Mouse (Mus musculus): ENCODE measurements around the gene Smad3. TPM values are rescaled to one million over a fixed set of nuclear protein-coding genes. Genes with fewer than 3 reads are reported as not detected.

Smad3 gene
- polyA plus RNA-seq, 1 experiment, result 6.3 TPM

DNA sequence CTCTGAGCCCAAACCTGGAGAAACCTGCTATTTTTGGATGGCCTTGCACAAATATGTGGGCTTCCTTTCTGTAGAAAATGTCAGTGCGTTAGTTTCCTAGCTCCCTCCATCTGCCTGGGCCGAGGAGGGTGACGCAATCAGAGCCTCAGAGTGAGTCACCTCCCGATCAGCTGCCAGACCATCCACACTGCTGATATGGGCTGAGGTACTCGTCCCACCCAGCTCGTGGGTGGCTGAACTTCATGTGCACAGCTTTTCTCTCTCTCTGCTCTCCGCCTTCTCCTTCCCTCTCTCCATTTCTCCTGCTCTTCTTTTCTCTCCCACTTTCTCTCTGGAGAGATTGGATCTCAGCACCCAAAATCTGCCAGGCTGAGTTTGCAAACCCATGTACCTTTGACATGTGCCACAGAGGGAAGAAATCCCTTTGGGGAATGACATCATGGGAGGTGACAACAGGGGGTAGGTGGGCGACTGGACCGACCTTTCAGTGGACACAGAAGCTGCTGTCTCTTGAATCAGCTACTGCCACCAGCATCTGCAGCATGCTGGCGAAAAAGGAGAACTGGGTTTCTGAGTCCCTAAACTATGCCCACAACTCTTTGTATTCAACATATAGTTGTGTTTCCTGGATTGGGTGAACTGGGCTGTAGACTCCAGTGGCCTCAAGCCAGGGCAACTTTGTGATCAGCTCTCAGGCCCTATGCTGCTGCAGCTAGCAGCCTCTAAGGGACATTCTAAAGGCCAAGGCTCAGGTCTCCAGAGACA, 36.1 kb upstream of the Smad3 start:
- Histone ChIP-seq H3K4me3 (ENCODE audit: insufficient read depth, poor library complexity, severe bottlenecking) (no peak overlapping the region), H3K27me3 (ENCODE audit: control insufficient read depth, insufficient read depth, insufficient read length) (no peaks in the 10 kb centered on the region), H3ac (ENCODE audit: control insufficient read depth, insufficient read length, low read depth) (no peak overlapping the region), H3K79me2 (ENCODE audit: control insufficient read depth, insufficient read depth) (no peaks in the 10 kb centered on the region), H3K36me3 (ENCODE audit: control insufficient read depth, insufficient read depth) (no peaks in the 10 kb centered on the region), H3K79me3 (ENCODE audit: low read depth) (no peaks in the 10 kb centered on the region)
- TF ChIP-seq USF1 (IDR thresholded peaks at IDR 0.05; ENCODE audit: low read depth) (no peak), CEBPB (IDR thresholded peaks at IDR 0.05; ENCODE audit: low read depth) (peak; percentile 97), MAX (IDR thresholded peaks at IDR 0.05) (no peak), MYOD1 (IDR thresholded peaks at IDR 0.05; ENCODE audit: control insufficient read depth, insufficient read length, low read depth) (peak; percentile 65), FOSL1 (IDR thresholded peaks at IDR 0.05; ENCODE audit: insufficient read depth, low read length, poor library complexity, severe bottlenecking) (peak; percentile 66), CTCF (IDR thresholded peaks at IDR 0.05; ENCODE audit: control insufficient read depth, insufficient read depth, insufficient read length) (no peak)

DNA sequence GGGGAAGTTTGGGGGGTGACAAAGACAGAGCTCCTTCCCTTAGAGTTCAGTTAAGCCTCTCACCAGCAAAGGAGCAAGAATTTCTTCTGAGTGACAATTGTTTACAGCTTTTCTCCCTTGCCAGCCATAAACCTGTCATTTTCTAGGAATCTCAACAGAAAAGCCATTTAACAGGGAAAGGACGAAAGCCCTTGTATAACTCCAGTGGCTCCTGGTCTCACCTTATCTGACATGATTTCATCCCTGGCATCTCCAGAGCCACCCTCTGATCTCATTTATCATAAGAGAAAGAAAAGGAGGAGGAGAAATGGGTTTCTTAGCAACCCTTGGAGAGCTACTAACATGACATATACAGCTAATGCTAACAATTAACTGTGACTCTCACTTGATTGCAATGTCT, 33.9 kb upstream of the Smad3 start:
- Histone ChIP-seq H3K36me3 (ENCODE audit: control insufficient read depth, insufficient read depth) (no peaks in the 10 kb centered on the region), H3K79me2 (ENCODE audit: control insufficient read depth, insufficient read depth) (no peaks in the 10 kb centered on the region), H3K27me3 (ENCODE audit: control insufficient read depth, insufficient read depth, insufficient read length) (no peaks in the 10 kb centered on the region), H3K79me3 (ENCODE audit: low read depth) (no peaks in the 10 kb centered on the region), H3K4me3 (ENCODE audit: insufficient read depth, poor library complexity, severe bottlenecking) (no peak overlapping the region), H3ac (ENCODE audit: control insufficient read depth, insufficient read length, low read depth) (no peak overlapping the region)
- TF ChIP-seq MYOG (IDR thresholded peaks at IDR 0.05; ENCODE audit: control insufficient read depth, extremely low read depth, insufficient read length), result no peak
- no peak for TF ChIP-seq MYOD1 (IDR thresholded peaks at IDR 0.05; ENCODE audit: control insufficient read depth, insufficient read length, low read depth)
- no peak for TF ChIP-seq CTCF (IDR thresholded peaks at IDR 0.05; ENCODE audit: control insufficient read depth, insufficient read depth, insufficient read length)
- TF ChIP-seq USF1 (IDR thresholded peaks at IDR 0.05; ENCODE audit: low read depth), result no peak
- no peak for TF ChIP-seq MAX (IDR thresholded peaks at IDR 0.05)
- no peak for TF ChIP-seq FOSL1 (IDR thresholded peaks at IDR 0.05; ENCODE audit: insufficient read depth, low read length, poor library complexity, severe bottlenecking)
- no peak for TF ChIP-seq CEBPB (IDR thresholded peaks at IDR 0.05; ENCODE audit: low read depth)

DNA sequence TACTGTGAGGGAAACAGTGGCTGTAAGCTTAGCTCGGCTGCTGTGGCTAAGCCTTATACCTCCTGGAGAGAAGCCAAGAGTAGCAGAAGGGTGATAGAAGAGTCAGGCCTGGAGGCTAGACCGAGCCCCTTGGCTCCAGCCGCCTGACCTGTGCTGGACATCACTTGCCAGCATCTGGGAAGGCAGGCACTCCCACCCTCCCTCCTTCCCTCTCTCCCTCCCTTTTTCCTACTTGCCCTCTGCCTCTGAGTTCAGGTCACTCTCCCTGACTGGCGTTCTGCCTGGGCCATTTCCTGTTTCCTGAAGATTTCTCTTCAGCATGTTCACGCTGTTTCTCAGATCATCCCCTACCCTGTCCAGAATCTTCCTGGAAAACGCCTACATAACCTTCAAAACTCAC, 33.5 kb upstream of the Smad3 start:
- Histone ChIP-seq H3K27me3 (ENCODE audit: control insufficient read depth, insufficient read depth, insufficient read length) (no peaks in the 10 kb centered on the region), H3K79me3 (ENCODE audit: low read depth) (no peaks in the 10 kb centered on the region), H3K36me3 (ENCODE audit: control insufficient read depth, insufficient read depth) (no peaks in the 10 kb centered on the region), H3ac (ENCODE audit: control insufficient read depth, insufficient read length, low read depth) (no peak overlapping the region), H3K4me3 (ENCODE audit: insufficient read depth, poor library complexity, severe bottlenecking) (no peak overlapping the region), H3K79me2 (ENCODE audit: control insufficient read depth, insufficient read depth) (no peaks in the 10 kb centered on the region)
- TF ChIP-seq USF1 (IDR thresholded peaks at IDR 0.05; ENCODE audit: low read depth) (no peak), MAX (IDR thresholded peaks at IDR 0.05) (no peak), FOSL1 (IDR thresholded peaks at IDR 0.05; ENCODE audit: insufficient read depth, low read length, poor library complexity, severe bottlenecking) (no peak), CTCF (IDR thresholded peaks at IDR 0.05; ENCODE audit: control insufficient read depth, insufficient read depth, insufficient read length) (no peak), MYOD1 (IDR thresholded peaks at IDR 0.05; ENCODE audit: control insufficient read depth, insufficient read length, low read depth) (no peak), MYOG (IDR thresholded peaks at IDR 0.05; ENCODE audit: control insufficient read depth, extremely low read depth, insufficient read length) (no peak), CEBPB (IDR thresholded peaks at IDR 0.05; ENCODE audit: low read depth) (no peak)

DNA sequence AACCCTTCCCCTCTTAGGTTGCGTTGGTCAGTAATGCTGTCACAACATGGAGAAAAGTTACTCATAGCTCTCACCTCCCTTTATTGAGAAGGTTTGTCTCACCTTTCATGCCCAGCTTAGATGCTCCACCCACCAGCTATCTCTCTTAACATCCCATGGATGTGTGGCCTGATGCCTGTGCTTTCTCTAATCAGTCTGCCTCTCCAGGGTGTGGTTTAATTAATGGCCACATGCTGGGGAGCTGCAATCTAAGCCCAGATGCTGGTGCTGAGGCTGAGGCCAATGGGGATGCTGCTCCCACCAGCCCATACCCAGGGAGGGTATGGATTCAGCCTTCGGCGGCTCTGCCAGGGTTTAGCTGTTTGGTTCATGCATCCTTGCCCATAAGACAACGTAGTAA, 32.4 kb upstream of the Smad3 start:
- TF ChIP-seq MYOG (IDR thresholded peaks at IDR 0.05; ENCODE audit: control insufficient read depth, extremely low read depth, insufficient read length) (no peak), CEBPB (IDR thresholded peaks at IDR 0.05; ENCODE audit: low read depth) (no peak), CTCF (IDR thresholded peaks at IDR 0.05; ENCODE audit: control insufficient read depth, insufficient read depth, insufficient read length) (no peak), MYOD1 (IDR thresholded peaks at IDR 0.05; ENCODE audit: control insufficient read depth, insufficient read length, low read depth) (no peak), FOSL1 (IDR thresholded peaks at IDR 0.05; ENCODE audit: insufficient read depth, low read length, poor library complexity, severe bottlenecking) (no peak)
- H3K79me2 ChIP-seq (ENCODE audit: control insufficient read depth, insufficient read depth), result no peaks in the 10 kb centered on the region
- no peak overlapping the region for H3ac ChIP-seq (ENCODE audit: control insufficient read depth, insufficient read length, low read depth)
- no peaks in the 10 kb centered on the region for H3K79me3 ChIP-seq (ENCODE audit: low read depth)
- H3K27me3 ChIP-seq (ENCODE audit: control insufficient read depth, insufficient read depth, insufficient read length), result no peaks in the 10 kb centered on the region
- no peaks in the 10 kb centered on the region for H3K36me3 ChIP-seq (ENCODE audit: control insufficient read depth, insufficient read depth)
- H3K4me3 ChIP-seq (ENCODE audit: insufficient read depth, poor library complexity, severe bottlenecking), result no peak overlapping the region

DNA sequence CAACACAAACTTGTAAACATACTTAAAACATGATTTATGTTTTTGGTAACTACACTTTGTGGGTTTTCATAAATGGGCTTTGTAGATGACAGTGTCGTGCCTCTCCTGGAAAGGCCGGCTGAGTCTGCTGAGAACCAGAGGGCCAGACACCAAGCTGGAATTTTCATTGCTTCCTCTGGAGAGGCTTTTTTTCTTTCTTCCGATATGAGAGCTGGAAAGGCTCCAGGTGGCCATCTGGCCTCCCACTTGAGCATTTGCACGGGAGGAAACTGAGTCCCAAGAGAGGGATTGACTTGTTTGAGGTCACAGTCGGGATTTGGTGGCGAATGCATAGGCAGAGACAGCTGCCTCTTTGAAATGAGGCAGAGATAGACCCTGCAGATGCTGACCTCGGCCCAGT, 31.6 kb upstream of the Smad3 start:
- Histone ChIP-seq H3K79me3 (ENCODE audit: low read depth) (no peaks in the 10 kb centered on the region), H3K36me3 (ENCODE audit: control insufficient read depth, insufficient read depth) (no peaks in the 10 kb centered on the region), H3ac (ENCODE audit: control insufficient read depth, insufficient read length, low read depth) (no peak overlapping the region), H3K4me3 (ENCODE audit: insufficient read depth, poor library complexity, severe bottlenecking) (no peak overlapping the region), H3K79me2 (ENCODE audit: control insufficient read depth, insufficient read depth) (no peaks in the 10 kb centered on the region), H3K27me3 (ENCODE audit: control insufficient read depth, insufficient read depth, insufficient read length) (no peaks in the 10 kb centered on the region)
- TF ChIP-seq FOSL1 (IDR thresholded peaks at IDR 0.05; ENCODE audit: insufficient read depth, low read length, poor library complexity, severe bottlenecking), result no peak
- no peak for TF ChIP-seq CTCF (IDR thresholded peaks at IDR 0.05; ENCODE audit: control insufficient read depth, insufficient read depth, insufficient read length)

DNA sequence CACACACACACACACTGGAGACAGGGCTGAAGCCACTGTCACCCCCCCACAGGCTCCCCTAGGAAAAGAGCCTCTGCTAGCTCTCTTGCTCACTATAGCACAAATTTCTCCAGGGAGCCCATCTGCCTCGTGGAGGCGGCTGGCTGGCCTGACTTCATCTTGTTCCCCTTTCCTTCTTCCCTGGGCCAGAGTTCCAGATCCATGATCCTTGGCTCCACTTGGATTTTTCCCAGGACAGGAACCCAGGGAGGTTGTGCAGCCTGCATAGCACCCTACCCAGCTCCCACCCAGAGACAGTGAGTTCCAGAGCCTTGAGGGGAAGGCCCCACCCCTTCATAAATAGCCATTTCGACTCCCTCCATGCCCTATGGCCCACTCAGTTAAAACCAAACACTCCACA, 29.8 kb upstream of the Smad3 start:
- Histone ChIP-seq H3K4me3 (ENCODE audit: insufficient read depth, poor library complexity, severe bottlenecking) (no peak overlapping the region), H3K79me3 (ENCODE audit: low read depth) (no peaks in the 10 kb centered on the region), H3K27me3 (ENCODE audit: control insufficient read depth, insufficient read depth, insufficient read length) (no peaks in the 10 kb centered on the region), H3ac (ENCODE audit: control insufficient read depth, insufficient read length, low read depth) (no peak overlapping the region), H3K36me3 (ENCODE audit: control insufficient read depth, insufficient read depth) (no peaks in the 10 kb centered on the region), H3K79me2 (ENCODE audit: control insufficient read depth, insufficient read depth) (no peaks in the 10 kb centered on the region)
- no peak for TF ChIP-seq FOSL1 (IDR thresholded peaks at IDR 0.05; ENCODE audit: insufficient read depth, low read length, poor library complexity, severe bottlenecking)
- no peak for TF ChIP-seq CTCF (IDR thresholded peaks at IDR 0.05; ENCODE audit: control insufficient read depth, insufficient read depth, insufficient read length)
- no peak for TF ChIP-seq MYOG (IDR thresholded peaks at IDR 0.05; ENCODE audit: control insufficient read depth, extremely low read depth, insufficient read length)
- no peak for TF ChIP-seq USF1 (IDR thresholded peaks at IDR 0.05; ENCODE audit: low read depth)
- no peak for TF ChIP-seq MYOD1 (IDR thresholded peaks at IDR 0.05; ENCODE audit: control insufficient read depth, insufficient read length, low read depth)
- TF ChIP-seq CEBPB (IDR thresholded peaks at IDR 0.05; ENCODE audit: low read depth), result no peak
- TF ChIP-seq MAX (IDR thresholded peaks at IDR 0.05), result no peak
